Mouse (Mus musculus): Measurements from ENCODE around the gene Dnase1l1. TPM values are rescaled to one million over a fixed set of nuclear protein-coding genes. Genes with fewer than 3 reads are reported as not detected.

Gene Dnase1l1
- total RNA-seq (2021) = 1 to 10 TPM; 2.7 to 3.2 TPM

- intact Hi-C loops (cut with DNase I) = no loop called here
- peak; percentile 38 to 87 for DNase-seq (ENCODE audit: extremely low spot score in 1 of 2, low spot score in 2 of 2)
Observed at GRCm38 (mm10) chrX:74281732-74282394, at the start of gene Dnase1l1, which contains the start of gene Taz. Gene Dnase1l1 (minus strand): TSS chrX:74282337. Gene Taz (plus strand): TSS chrX:74281912.

GRCm38 (mm10) chrX:74330166-74330930 lies 48.2 kb upstream of the Dnase1l1 start:
- intact Hi-C loops (cut with DNase I) = no loop called here
- DNase-seq (ENCODE audit: extremely low spot score in 1 of 2, low spot score in 2 of 2) = no peak

- DNase-seq (ENCODE audit: extremely low spot score in 1 of 2, low spot score in 2 of 2) = no peak
Observed at GRCm38 (mm10) chrX:74329215-74329671, 47.1 kb upstream of the Dnase1l1 start.

GRCm38 (mm10) chrX:74328725-74329161 lies 46.6 kb upstream of the Dnase1l1 start, which contains the start of gene Plxna3:
Gene Plxna3 (plus strand): TSS chrX:74329066.
- peak; percentile 41 to 79 for DNase-seq (ENCODE audit: extremely low spot score in 1 of 2, low spot score in 2 of 2)
- intact Hi-C loops (cut with DNase I) = no loop called here

More at GRCm38 (mm10) chrX:74329215-74329671, 47.1 kb upstream of the Dnase1l1 start:
- intact Hi-C loops (cut with DNase I) = no loop called here

- intact Hi-C loops (cut with DNase I) = no loop called here
- DNase-seq (ENCODE audit: extremely low spot score in 1 of 2, low spot score in 2 of 2) = peak; percentile 85 to 93
Observed at GRCm38 (mm10) chrX:74312540-74313464, 30.7 kb upstream of the Dnase1l1 start, which contains the start of gene Fam50a. Gene Fam50a (plus strand): TSS chrX:74313033.

GRCm38 (mm10) chrX:74304867-74305700 lies 22.9 kb upstream of the Dnase1l1 start, which contains the start of gene Gdi1:
Gene Gdi1 (plus strand): TSS chrX:74304998.
- peak; percentile 55 to 80 for DNase-seq (ENCODE audit: extremely low spot score in 1 of 2, low spot score in 2 of 2)
- intact Hi-C loops (cut with DNase I) = no loop called here

GRCm38 (mm10) chrX:74299721-74300120 lies 17.6 kb upstream of the Dnase1l1 start:
- intact Hi-C loops (cut with DNase I) = no loop called here
- no peak for DNase-seq (ENCODE audit: extremely low spot score in 1 of 2, low spot score in 2 of 2)

- intact Hi-C loops (cut with DNase I) = no loop called here
- DNase-seq (ENCODE audit: extremely low spot score in 1 of 2, low spot score in 2 of 2) = no peak
Observed at GRCm38 (mm10) chrX:74298348-74298747, 16.2 kb upstream of the Dnase1l1 start.

GRCm38 (mm10) chrX:74296538-74297448 lies 14.7 kb upstream of the Dnase1l1 start, which contains the start of gene Atp6ap1:
Gene Atp6ap1 (plus strand): TSS chrX:74297097.
- peak; percentile 93 to 94 for DNase-seq (ENCODE audit: extremely low spot score in 1 of 2, low spot score in 2 of 2)
- intact Hi-C loops (cut with DNase I) = no loop called here

GRCm38 (mm10) chrX:74293431-74293830 lies 11.3 kb upstream of the Dnase1l1 start:
- DNase-seq (ENCODE audit: extremely low spot score in 1 of 2, low spot score in 2 of 2) = no peak
- intact Hi-C loops (cut with DNase I) = no loop called here

- no peak for DNase-seq (ENCODE audit: extremely low spot score in 1 of 2, low spot score in 2 of 2)
- intact Hi-C loops (cut with DNase I) = no loop called here
Observed at GRCm38 (mm10) chrX:74283092-74283437, 928 bp upstream of the Dnase1l1 start.

- intact Hi-C loops (cut with DNase I) = no loop called here
- peak; percentile 84 to 91 for DNase-seq (ENCODE audit: extremely low spot score in 1 of 2, low spot score in 2 of 2)
Observed at GRCm38 (mm10) chrX:74282395-74283091, 406 bp upstream of the Dnase1l1 start.

GRCm38 (mm10) chrX:74281041-74281731 lies 951 bp downstream of the Dnase1l1 start:
- DNase-seq (ENCODE audit: extremely low spot score in 1 of 2, low spot score in 2 of 2) = no peak
- intact Hi-C loops (cut with DNase I) = no loop called here

- no peak for DNase-seq (ENCODE audit: extremely low spot score in 1 of 2, low spot score in 2 of 2)
- intact Hi-C loops (cut with DNase I) = no loop called here
Observed at GRCm38 (mm10) chrX:74277916-74278315, 4.2 kb downstream of the Dnase1l1 start.

- intact Hi-C loops (cut with DNase I) = no loop called here
- no peak for DNase-seq (ENCODE audit: extremely low spot score in 1 of 2, low spot score in 2 of 2)
Observed at GRCm38 (mm10) chrX:74273422-74274322, 8.5 kb downstream of the Dnase1l1 start.

Measured in left cerebral cortex, postnatal 10 days (tissue).